Mouse (Mus musculus): ENCODE measurements around the gene Phf5a. TPM values are rescaled to one million over a fixed set of nuclear protein-coding genes. Genes with fewer than 3 reads are reported as not detected.
"Not testable (repeated sequence)": the region's sequence is repeated elsewhere in the genome, so short reads cannot be mapped to it uniquely, and the experiment has no call there.

Gene Phf5a
- 10 to 100 TPM; 38.1 to 39.4 TPM for total RNA-seq (2021)
- long read RNA-seq, experiment 1, transcript Phf5a-201 (4 exons, 1,663 nt): major isoform, 57 of 72 reads
- long read RNA-seq, experiment 1, partial matches to known transcripts: 1 of 72 reads
- long read RNA-seq, experiment 1, other reads (novel, unspliced or antisense): 14 of 72 reads
- long read RNA-seq, experiment 2, transcript Phf5a-201 (4 exons, 1,663 nt): major isoform, 93 of 111 reads
- long read RNA-seq, experiment 2, partial matches to known transcripts: 1 of 111 reads
- long read RNA-seq, experiment 2, other reads (novel, unspliced or antisense): 16 of 111 reads

DNA sequence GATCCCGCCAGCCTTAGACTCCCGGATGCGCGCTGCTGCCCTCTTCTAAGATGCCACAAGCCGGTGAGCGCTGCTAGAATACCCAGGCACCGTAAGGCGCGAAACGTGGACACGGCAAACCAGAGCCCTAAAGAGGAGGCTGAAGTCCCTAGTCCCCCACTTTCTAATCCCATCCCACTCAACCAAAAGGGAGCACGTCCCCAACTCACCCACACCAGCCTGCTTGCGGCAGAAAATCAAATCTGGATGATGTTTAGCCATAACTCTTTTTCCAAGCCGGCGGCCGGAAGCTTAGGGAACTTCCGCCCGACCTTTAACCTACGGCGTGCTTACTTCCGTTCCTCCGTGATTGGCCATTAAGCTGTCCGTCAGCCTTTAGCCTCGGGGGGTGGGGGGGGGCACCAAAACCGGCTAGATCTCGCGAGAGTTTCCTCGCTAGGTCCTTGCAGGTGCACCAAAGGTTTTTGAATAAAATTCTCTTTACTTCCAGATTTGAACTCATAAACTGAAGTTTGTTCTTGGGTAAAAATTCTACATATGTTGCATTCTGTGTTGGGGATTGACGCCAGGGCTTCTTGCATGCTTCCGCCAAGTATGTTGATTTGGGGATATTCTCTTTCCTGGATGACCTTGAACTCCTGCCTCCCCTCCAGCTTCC, at the start of gene Phf5a:
TSS of gene Phf5a (minus strand) at position 308 of the 658 bp plus-strand sequence.
- intact Hi-C loops (cut with DNase I): no loop called here
- DNase-seq: peak; percentile 71 to 76

DNA sequence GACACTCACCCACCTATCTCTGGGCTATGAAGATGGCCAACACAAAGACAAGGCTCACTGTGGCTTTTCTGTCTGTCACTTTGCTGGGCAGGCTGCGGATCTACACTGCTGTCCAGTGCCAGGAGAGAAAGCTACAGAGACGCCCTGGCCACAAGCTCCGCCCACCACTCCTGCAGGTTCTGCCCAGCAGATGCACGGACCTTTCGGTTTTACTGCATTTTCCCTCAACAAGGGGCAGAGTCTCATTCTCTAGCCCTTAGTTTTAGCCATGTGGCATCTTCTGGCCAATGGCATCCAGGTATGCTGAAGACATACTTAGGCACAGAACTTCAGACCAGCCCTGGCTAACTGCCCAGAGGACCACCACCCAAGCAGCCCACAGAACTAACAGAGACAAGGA, 49.5 kb upstream of the Phf5a start:
- no peak for DNase-seq
- intact Hi-C loops (cut with DNase I): no loop called here

DNA sequence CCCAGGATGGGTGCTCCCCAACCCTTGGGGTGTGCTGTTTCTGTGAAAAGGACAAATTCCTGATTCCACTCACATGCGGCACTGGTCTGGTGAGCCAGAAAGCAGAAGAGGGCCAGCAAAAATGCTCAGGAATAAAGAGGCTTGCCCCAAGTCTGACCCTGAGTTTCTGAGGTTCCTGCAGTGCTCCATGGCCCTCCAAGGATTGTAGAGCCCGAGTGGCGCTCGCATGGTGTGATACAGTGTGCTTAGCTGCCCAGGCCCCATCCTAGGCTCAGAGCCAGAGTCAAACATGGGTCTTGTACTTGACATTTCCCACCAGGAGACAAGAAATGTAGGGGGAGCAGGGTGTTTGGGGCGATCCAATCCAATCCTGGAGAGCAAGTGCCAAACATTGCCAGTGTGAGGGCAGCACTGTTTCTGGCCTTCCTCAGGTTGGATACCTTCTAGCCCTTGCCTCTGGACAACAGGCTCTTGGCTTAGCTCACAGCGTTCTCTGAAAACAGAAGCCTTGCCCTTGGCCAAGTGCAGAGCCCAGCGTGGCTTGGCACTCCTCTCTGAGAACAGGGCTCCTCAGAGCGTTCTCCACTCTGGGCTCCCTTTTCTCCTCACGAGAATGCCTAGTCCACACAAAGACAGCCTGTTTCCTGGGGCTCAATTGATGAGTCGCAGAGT, 49.0 kb upstream of the Phf5a start:
- intact Hi-C loops (cut with DNase I): no loop called here

DNA sequence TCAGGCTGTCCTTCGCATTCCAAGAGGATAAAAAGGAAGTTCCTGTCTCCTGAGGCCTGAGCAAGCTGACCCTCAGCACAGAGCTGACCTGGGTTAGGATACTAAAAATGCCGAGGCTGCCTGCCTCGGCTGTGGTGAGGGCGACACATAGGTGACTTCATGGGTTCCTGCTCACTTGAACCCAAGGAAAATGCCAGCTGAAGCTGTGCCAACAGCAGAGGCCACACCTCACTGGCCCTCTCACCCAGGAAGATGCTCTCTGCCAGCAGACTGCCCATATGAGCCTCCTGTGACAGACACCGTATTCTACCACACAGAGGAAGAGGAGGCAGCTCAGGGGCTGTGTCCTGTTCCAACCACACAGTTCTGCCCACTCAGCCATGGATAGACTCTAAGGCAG, 47.4 kb upstream of the Phf5a start:
- DNase-seq: no peak
- intact Hi-C loops (cut with DNase I): loop anchor here (2.0 to 5.0 kb wide), 2 partner anchors 88 to 182 kb away; no protein-coding TSS in a partner anchor

More for the DNA sequence above, 49.0 kb upstream of the Phf5a start:
- no peak for DNase-seq

DNA sequence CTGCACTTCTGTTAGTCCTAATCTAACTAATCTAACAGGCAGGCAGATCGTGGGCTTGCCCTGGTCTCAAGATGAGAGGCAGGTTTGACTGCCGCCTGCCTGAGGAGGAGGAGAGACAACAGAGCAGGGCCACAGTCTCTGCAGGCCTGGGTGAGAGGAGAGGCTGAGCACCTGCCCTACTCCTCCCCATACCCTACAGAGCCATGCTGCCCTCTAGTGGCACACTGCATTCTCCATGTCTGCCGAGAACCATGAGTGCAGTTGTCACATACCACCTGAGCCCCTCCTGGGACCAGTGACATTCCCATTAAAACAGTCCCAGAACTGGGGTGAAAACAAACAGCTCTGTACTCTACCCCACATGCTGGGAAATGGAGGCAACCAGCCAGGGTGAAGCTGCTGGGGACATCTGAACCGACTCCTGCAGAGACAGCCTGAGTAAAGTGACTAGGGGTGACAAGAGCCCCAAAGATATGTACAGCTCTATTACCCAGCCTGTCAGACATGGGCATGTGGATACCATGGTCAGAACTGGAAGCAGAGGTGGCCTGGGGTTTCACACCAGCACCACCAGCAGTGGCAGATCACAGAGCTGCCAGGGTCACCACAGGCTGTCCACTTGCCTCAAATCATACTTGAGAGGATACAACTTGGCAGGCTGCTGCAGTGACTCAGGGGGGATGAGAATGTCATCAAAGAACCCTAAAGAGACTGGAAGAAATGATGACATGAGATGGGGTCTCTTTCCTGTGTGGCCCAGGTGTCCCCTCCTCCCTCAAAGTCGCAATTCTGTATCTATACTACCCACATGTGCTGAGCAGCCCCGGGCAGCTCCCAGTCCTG, 46.1 kb upstream of the Phf5a start:
- DNase-seq: peak; percentile 63 to 68
- intact Hi-C loops (cut with DNase I): loop anchor here (2.0 to 5.0 kb wide), 2 partner anchors 87 to 181 kb away; no protein-coding TSS in a partner anchor

DNA sequence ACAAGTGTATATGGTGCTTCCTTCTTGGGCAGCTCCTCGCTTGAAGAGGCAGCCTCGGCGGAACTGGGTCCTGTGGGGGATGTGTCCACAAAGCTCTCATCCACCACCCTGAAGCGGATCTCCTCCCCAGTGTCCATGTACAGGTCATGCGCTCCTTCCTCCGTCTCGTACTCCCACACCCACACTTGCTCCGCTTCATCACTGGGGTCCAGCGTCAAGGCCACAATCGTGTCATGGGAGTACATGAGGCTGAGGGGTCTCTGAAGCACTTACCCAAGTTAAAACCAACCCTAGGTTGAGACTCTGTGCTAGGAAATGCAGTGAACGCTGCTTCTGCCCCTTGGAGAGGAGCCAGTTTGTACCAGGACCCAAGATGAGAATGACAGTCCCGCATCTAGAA, 45.5 kb upstream of the Phf5a start:
- no peak for DNase-seq
- intact Hi-C loops (cut with DNase I): loop anchor here (5.0 kb wide), 1 partner anchor 180 kb away; no protein-coding TSS in a partner anchor

DNA sequence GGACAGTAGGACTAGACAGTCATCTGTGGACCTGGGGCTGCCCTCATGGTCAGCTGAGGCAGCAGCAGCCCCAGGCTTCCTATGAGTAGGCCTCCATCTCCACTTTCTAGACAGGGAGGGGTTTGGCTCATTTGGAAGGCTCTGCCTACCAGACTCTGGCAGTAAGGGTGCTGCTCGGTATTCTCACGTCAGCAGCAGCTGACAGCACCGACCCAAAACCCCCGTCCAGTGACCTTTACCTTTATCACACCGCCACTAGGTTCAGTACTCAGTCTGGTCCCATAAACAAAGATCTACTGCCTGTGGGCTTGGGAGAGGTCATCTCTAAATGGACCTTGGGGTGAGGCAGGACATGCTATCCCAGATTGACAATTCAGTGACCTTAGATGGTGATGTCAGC, 44.0 kb upstream of the Phf5a start:
- DNase-seq: no peak
- intact Hi-C loops (cut with DNase I): loop anchor here (5.0 kb wide), 1 partner anchor 178 kb away; no protein-coding TSS in a partner anchor

DNA sequence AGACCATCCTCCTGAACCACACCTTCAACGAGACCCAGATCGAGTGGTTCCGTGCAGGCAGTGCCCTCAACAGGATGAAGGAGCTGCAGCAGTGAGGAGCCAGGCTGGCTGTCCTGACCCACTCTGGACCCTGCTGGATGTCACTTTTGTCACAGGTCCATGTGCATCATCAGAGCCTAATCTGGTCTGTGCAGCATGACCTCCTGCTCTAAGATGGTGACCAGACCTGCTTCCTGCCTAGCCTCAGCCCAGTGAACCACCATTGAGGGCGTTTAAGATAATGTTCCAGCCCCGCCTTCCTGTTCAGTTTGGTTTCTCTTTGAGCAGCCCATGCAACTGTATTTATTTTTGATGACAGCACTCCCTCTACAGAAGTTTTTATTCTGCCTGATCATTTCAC, 43.0 kb upstream of the Phf5a start:
- no peak for DNase-seq
- intact Hi-C loops (cut with DNase I): loop anchor here (5.0 kb wide), 1 partner anchor 177 kb away; no protein-coding TSS in a partner anchor

DNA sequence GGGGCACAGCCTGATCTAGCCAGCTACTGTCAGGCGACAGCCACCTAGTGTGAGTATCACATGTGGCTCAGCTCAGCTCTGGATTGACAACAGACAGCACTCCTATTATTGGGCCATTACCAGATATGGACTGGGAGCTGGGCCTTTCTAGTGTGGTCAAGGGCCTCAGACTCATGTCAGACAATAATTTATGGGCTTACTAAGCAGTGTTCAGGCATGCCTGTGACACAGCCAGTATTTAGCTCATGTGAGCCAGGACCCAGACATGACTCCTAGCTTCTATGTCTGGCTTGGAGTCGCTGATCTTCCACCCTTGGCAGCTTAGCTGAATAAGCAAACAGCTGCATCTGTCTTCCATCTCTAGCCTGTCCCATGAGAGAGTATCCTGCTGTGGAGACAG, 40.8 kb upstream of the Phf5a start:
- DNase-seq: no peak
- intact Hi-C loops (cut with DNase I): no loop called here

DNA sequence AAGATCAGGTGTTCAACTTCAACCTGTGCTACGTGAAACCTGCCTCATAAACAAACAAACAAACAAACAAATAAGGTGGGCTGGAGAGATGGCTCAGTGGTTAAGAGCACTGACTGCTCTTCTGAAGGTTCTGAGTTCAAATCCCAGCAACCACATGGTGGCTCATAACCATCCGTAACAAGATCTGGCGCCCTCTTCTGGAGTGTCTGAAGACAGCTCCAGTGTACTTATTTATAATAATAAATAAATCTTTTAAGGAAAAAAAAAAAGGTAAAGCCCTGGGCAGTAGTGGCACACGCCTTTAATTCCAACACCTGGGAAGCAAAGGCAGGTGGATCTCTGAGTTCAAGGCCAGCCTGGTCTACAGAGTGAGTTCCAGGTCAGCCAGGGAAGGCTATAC, 37.1 kb upstream of the Phf5a start:
- intact Hi-C loops (cut with DNase I); DNase-seq: not testable (repeated sequence)

DNA sequence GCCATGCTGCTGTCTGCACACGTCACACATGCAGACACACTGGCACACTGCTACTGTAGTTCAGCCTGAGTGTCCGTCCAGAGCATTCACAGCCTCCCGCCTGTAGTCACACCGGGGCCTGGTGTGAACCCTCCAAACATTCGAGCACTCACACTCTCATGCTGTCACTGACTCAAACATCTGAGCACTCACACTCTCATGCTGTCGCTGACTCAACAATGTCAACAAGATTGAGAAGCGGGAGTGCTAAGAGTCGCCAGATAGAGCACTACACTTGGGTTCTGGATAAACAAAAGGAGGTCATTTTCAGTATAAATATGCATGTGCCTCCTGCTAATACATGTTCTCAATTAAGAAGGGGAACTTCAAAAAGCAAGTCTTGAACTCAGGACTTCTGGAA, 36.2 kb upstream of the Phf5a start:
- DNase-seq: no peak

DNA sequence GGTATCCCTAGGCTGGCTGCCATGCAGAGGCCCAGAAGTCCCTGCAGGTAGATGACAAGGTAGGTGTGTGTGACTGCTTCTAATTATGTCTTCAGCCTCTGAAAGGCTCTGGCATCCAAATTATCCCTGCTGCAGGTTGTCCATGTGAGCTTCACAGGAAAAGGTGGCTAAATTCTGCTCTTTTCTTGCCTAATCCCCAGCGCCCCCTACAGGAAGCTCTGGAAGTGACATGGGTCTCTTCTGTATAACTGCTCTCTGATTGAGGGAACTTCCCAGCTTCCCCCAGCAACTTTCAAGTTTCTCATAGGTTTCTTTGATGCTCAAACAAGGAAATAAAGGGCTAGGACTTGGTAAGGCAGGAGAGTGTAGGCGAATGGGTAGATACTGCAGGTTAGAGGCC, 33.2 kb upstream of the Phf5a start:
- intact Hi-C loops (cut with DNase I): no loop called here
- DNase-seq: peak; percentile 52 to 65

More for the DNA sequence above, 36.2 kb upstream of the Phf5a start:
- intact Hi-C loops (cut with DNase I): no loop called here

DNA sequence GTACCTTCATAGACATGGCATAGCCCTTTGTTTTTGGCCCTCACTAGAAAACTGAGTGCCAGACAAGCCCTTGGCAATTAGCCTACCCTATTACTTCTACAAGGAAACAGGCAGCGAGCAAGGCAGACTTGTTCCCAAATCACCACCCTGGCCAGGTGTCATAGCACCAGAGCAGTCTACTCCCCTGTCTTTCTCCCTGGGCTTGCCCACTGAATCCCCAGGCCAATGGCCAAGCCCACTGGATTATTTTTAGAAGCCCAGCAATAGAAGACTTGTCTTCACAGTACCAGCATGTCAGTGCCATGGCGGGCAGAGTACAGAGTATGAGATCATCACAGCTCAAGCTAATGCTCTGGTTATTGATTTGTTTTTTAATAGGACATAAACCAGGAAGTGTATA, 27.0 kb upstream of the Phf5a start:
- no peak for DNase-seq
- intact Hi-C loops (cut with DNase I): no loop called here

DNA sequence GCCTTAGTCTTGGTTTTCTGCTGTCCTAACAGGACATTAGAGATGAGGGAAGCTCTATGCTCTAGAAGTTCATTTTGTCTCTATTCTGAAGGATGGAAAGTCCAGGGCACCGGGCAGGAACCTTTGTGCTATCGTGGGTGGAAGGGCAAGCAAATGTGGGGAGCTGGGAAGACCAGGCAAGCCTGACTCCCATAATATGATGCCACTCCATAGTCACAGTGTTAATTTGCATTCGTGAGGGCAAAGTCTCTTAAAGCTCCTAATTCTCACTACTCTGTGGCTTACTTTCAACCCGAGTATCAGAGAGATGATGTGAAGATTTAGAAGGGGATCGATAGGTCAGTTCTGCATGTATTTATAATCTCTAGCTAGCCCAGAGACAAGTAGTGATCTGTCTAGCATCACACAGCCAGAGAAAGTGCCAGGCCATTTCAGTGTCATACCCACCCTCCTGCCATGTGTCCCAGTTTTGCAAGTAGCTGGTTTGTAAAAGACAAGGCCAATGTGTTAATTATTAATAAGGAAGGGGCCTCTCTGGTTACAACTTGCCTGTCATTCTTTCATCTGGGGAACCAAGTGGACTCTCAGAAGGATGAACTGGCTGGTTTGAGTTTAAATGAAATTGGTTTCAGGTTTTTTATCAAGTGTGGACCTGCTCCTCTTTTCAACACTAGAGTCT, 26.0 kb upstream of the Phf5a start:
- no peak for DNase-seq
- intact Hi-C loops (cut with DNase I): no loop called here

DNA sequence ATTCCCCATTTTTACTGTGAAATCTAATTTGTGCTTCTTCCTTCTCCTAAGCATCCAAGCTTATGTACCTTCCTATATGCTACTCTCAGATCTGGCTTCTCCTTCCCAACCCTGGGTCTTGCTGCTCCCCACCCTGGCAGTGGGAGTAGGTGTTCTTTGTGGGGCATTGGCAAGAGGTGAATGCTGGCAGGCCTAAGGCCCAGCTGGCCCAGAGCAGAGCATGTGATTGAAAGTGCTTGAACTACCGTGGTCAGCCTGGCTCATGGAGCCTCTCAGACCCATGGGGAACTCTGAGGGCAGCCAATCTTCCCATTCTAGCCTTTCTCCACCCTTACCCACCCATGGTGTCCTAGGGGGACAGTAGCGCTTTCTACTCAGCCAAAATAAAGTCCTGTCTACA, 24.7 kb upstream of the Phf5a start:
- intact Hi-C loops (cut with DNase I): no loop called here
- DNase-seq: no peak

DNA sequence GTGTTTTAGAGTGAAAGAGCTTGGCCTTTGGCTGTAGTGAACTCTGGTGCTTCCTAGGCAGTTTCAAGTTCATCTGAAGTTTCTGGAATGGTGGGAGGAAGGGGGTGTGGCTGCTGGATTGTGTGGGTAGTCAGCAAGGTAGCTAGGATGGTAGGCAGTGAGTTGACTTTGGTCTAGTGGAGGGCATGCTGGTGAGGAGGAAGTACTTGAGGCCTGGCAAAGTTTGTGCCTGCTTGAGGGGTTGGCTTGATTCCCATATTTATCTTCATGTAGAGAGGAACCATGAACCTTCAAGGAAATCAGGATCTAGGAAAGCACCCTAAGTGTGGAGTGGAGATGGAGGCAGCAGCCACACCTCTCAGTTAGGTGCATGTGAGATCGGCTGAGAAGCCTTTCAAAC, 22.3 kb upstream of the Phf5a start:
- intact Hi-C loops (cut with DNase I): no loop called here
- DNase-seq: no peak

DNA sequence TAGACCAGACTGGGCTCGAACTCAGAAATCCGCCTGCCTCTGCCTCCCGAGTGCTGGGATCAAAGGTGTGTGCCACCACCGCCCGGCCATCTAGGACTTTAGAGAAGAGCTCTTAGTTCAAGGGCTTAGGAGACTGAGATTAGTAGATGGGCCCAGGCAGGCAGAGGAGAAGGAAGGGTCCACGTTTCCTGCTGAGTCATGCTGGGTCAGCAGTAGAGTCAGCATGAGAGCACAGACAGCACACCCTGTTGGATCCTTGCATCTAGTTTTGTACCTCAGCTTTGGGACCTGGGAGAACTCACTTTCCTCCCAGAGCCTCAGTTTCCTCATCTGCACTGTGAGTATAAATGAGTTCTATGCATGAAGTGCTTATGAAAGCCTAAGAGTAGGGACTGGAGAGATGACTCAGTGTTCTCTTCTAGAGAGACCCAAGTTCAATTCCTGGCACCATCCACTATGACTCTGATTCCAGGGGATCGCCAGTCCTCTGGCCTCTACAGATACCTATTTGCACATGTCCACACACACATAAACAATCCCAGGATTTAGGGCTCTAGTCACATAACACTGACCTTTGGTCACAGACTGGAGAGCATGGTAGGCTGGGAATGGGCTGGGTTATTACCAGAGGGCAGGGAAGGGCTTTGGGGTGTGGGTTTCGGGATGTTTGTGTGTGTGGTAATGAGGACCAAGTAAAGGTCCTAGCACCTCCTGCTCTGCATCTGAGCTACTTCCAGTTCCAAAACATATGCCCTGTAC, 20.3 kb upstream of the Phf5a start:
- DNase-seq: no peak

DNA sequence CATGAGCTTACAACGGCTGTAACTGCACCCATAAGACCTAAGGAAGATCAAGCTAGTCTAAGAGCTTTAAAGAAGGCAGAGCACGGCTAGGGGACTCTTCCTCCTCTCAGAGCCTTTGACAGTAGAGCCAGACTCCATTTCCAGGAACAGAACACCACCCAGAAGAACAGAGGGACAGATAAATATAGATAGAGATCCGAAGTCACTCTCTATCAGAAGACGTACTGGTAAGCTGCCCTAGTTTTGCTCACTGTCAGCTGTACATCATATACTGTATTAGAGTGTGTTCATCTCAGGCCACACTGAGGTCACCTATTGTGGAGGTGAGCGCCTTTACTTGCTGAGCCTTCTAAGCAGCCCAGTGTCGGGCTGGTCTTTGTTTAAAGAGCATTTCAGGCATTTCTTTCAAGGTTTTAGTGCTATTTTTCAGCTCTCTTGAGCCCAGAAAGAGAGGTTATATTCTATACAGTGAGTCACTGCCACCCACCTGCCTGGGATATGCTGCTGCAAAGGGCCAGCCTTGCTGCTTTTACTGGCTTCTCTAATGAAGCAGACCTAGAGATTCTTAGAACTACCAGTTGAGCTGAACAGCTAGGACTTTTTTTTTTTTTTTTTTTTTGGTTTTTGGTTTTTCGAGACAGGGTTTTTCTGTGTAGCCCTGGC, 19.6 kb upstream of the Phf5a start:
- no peak for DNase-seq
- intact Hi-C loops (cut with DNase I): no loop called here

More for the DNA sequence above, 20.3 kb upstream of the Phf5a start:
- intact Hi-C loops (cut with DNase I): no loop called here

DNA sequence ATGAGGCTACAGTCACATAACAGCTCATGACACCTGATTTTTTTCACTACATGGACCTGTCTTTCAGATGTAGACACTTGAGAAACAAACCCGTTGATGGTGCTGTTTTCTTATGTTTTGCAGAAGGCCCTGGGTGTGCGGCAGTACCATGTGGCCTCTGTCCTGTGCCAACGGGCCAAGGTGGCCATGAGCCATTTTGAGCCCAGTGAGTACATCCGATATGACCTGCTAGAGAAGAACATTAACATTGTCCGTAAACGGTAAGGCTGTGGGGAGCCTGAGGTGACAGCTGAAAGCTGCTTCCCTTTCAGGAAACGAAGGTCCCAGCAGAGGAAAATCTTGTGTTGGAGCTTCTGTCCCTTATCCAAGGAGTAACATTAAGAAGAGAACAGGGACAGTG, 17.5 kb upstream of the Phf5a start:
- intact Hi-C loops (cut with DNase I): no loop called here
- peak in 1 of 2 experiments; percentile 52 for DNase-seq
